Mouse (Mus musculus) olfactory bulb, adult 2 months (tissue): Measurements from ENCODE around the gene Gm28635.

Source experiments
- CTCF ChIP-seq: fragments of 200-500 bp; IDR thresholded peaks from 2 replicates; pipeline ENCODE4 v1.5.1; 2012; ENCODE audit warnings: low read depth, mild to moderate bottlenecking, low read length, moderate library complexity; ENCODE audit not compliant: insufficient read depth
- POLR2A ChIP-seq: fragments of 200-500 bp; IDR thresholded peaks from 2 replicates; pipeline ENCODE4 v1.6.1; 2012; ENCODE audit warnings: mild to moderate bottlenecking, low read depth, low read length, moderate library complexity; ENCODE audit not compliant: insufficient read depth

DNA sequence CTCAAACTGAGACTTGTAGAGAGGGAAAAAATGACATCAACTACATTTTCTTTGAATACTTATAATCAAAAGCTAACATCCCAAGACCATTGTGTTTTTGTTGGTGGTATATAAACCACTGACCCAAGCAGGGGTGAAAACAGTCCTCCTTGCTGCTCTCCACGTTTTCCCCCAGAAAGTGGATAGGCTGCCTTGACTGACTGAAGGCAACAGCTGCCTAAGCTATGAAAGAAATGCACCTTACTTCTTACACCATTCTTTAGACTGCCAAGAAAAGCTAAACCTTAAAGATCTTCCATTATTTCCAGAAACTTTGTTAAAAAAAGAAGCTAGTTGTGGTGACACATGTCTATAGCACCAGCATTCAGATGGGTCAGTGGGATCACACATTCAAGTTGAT lies 31.7 kb downstream of the Gm28635 start:
- no peak for TF ChIP-seq POLR2A
- TF ChIP-seq CTCF, result no peak
